Mouse (Mus musculus) testis, postnatal 10 days (tissue): Measurements from ENCODE around the gene Erc2.
"Not testable (repeated sequence)": the region's sequence is repeated elsewhere in the genome, so short reads cannot be mapped to it uniquely, and the experiment has no call there.

Experiments
- DNase-seq: peaks from one replicate; pipeline ENCODE4 v3.0.0; 2021; ENCODE audit warnings: low spot score

The Erc2 gene

DNA sequence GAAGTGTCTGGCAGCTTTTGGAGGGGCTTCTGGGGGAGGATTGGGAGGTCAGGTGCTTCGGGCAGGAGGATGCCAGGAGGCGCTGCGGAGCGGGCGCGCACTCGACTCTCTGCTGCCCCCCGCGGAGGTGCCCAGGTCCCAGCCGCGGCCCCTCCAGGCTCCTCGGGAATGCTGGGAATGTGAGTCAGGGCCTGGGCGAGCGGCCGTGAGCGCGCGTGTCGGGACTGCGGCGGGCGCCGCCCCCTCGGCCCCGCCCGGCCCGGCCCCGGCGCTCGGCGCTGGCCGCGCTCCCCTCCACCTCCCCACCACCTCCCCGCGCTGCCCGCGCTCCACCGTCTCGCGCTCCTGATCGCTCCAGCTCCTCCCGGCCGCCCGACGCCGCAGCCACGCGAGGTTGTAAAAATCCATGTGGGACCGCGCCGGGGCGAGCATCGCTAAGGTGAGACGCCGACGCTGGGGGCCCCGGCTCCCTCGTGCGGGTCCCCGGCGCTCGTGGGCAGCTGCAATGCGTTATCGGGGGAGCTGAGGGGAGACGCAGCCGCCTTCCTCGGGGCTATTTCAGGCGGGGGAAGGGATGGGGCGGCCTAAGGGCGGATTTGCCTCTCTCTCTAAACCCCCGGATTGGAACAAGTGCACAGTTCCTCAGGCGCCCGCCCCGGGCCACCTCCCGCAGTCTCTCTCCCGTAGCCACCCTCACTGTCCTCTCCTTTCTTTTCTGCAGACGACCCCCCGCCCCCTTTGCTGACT lies at the start of gene Erc2:
TSS of gene Erc2 (plus strand) at position 253 of the 747 bp plus-strand sequence.
- peak; percentile 75 for DNase-seq

DNA sequence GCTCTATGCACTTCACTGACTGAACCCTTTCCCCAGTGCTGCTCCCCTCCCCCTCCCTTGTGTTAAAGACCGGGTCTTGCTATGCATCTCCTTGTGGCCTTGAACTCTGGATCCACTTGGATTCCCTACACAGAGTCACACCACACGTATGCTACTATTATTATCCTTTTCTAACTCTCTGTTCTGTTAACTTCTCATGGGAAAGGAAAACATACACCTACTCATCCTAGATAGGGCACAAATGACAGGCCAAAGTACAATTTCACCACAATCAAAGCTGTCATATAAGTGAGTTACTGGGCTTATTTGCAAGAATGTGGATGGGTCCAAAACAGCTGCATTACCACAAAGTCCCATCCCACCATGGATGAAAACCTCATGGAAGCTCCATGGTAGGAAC lies 43.8 kb upstream of the Erc2 start:
- no peak for DNase-seq

DNA sequence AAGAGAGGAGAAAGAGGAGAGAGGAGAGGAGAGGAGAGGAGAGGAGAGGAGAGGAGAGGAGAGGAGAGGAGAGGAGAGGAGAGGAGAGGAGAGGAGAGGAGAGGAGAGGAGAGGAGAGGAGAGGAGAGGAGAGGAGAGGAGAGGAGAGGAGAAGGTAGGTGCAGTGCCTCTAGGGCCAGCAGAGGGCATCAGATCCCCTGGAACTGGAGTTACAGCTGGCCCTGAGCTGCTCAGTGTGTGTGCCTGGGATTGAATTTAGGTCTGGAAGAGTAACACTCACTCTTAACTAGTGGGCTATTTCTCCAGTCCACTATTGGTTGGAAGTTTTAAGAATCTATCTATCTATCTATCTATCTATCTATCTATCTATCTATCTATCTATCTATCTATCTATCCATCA lies 32.6 kb upstream of the Erc2 start:
- DNase-seq, result not testable (repeated sequence)

DNA sequence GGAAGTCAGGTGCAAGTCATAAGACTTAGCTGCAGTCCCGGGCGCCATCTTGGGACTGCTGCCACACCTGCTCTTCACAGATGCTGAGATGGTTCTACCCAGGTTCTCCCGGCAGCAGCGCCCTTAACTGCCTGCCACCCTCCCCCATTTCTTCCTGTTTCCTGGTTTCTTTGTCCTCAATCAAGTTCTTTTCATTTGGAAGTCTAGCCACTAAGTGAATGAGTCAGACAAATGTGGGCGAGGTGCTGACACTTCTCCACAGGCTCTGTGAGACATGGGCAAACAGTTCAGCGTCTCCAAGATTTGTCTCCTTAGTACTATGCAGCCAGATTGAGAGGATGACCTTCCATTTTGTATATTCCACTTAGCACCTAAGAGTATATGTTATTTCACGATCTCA lies 30.1 kb upstream of the Erc2 start:
- DNase-seq, result no peak

DNA sequence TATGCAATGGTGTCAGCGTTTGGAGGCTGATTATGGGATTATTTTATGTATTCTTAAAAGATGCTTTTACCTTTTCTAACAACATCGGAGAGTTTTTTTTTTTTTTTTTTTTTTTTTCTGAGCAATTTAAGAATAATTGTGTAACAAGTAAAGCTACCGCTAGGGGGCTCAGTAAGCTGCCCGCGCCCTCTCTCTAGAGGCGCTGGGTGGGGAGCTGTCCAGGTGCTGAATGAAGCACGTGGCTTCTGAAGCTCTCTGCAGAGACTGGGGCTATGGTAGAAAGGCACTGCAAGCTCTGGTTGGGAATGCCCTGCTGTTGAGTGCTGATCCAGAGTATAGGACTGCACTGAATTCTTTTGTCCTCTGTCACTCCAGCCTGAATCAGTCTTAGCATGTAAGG lies 26.0 kb upstream of the Erc2 start:
- DNase-seq, result peak; percentile 93

DNA sequence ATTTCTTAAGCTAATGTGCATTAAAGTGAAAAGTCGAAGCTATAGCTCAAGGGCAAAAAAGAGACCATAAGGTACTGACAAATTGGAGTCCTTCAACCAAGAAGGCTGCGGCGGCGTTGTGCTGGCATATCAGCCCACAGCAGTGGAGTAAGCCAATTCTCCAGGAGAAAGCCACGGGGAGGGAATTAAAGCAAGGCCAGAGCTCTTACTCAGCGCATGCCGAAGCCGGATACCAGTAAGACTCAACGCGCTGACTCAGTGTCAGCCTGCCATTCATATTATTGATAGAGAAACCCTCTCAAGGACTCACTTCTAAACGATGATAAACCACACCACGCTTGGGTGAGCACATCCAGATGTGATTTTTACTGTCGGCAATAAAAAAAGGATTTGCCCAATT lies 20.1 kb upstream of the Erc2 start:
- no peak for DNase-seq

DNA sequence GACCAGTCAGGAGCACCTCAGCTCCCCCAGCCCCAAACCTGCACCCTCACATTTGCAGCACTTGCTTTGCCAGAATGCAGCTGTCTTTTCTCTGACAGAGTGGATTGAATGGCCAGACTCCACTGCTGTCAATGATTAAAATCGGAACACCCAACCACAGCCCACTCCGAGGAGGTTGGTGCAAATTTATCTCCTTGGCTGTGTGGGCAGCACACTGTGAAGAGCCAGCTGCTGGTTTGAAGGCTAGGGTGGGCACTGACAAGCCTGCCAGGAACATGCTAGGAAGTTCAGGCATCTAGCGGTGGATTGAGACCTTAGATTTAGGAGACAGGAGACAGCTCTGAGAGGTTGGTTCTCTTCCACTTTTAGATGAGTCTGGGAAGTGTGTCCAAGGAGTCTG lies 14.8 kb upstream of the Erc2 start:
- no peak for DNase-seq

DNA sequence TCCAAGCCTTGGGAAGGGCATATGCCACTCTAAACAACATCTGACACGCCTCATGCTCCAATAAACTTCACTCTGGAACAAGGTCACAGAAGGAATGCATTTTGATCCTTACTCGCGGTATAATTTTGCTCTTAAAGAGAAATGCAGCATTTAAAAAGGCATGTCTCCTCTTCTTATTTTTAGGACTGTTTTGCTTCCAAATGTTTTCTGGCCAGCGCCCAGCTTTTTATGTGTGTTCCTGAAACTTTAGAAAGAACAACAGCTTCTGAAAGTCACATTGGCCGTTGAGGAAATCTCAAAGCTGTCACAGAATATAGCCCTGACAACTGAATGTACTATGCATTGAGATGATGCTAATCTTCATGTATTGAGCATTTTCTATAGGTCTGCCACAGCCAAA lies 8.5 kb upstream of the Erc2 start:
- no peak for DNase-seq

DNA sequence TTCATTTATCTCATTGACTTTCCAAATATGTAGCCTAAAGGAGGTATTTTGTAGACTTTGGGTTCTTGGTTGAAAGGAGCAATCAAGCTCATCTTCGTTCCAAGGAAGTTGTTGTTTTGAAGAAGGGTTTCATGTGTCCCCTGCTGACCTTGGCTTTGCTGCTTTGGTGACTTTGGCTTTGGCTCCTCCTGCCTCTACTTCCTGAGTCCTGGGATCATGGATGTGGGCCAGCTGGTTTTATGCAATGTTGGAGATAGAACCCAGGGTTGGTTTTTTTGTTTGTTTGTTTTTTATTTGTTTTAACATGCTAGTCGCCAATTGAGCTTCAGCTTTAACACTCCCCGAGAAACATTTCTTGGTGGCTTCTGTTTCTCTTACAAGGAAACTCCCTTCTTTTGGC lies 4.9 kb upstream of the Erc2 start:
- DNase-seq, result no peak

DNA sequence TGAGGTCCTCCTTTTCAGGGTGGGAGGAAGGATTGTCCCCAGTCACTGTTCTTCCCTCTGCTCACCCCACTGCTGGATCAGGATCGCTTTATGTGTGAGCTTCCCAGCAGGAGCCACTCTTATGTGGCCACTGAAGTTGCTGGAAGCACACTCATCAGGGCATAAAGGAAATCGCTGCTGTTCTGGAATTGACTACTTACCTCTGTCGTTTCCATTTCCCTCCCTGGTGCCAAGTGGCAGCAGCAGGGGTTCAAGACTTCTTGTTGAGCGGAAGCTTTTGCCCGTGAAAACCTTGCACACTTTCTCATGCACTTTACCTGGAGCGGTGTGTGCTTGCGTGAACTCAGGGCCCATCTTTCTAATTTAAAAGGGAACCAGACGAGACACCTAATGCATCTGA lies 652 bp upstream of the Erc2 start:
- DNase-seq, result no peak

DNA sequence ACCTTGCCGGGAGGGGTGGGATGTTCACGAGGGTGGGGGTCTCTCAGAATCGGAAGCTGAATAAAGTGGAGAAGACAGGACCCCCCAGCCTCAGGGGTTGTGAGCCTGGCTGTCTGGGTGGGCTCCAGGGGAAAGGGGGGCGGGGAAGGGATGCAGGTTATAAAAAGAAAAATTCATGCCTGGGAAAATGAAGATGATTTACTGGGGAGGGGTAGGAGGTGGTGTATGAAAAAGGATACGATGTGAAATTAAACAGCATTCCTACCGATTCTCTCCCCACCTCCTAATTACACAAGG lies 643 bp downstream of the Erc2 start:
- no peak for DNase-seq

DNA sequence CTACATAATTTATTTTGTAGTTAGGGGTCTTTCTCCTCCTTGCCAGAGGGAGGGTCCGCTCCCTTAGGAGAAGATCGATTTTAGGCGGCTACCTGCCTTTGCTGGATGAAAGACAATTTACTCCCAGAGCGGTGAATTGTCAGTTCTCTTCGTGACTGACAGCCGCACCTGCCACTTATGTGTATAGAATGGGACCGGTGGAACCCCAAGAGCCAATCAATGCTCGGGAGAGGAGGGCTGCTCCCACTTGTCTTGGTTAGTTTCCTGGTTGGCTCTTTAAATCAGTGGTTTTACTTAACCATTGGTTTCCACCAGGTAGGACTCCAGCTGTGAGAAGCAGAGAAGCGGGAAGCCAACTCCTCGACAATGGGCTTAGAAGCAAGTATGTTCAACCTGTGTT lies 1.1 kb downstream of the Erc2 start:
- no peak for DNase-seq

DNA sequence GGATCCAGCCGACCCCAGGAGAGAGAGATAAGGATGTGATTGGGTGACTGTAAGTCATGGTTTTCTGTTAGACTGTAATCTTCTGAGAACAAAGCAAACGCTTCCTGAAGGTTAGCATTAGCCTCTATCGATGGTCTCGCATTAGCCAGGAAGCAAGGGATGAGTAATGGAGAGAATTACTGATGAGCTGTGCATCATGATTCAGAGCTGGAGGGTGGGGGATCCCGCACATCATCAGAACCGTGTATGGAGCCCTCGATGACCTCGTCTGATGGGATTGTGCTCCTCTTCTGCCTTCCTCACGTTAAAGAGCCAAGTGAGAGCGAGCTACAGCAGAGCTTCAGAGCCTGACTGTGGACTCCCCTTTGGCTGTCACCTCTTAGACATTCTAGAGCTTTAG lies 6.5 kb downstream of the Erc2 start:
- DNase-seq, result no peak

DNA sequence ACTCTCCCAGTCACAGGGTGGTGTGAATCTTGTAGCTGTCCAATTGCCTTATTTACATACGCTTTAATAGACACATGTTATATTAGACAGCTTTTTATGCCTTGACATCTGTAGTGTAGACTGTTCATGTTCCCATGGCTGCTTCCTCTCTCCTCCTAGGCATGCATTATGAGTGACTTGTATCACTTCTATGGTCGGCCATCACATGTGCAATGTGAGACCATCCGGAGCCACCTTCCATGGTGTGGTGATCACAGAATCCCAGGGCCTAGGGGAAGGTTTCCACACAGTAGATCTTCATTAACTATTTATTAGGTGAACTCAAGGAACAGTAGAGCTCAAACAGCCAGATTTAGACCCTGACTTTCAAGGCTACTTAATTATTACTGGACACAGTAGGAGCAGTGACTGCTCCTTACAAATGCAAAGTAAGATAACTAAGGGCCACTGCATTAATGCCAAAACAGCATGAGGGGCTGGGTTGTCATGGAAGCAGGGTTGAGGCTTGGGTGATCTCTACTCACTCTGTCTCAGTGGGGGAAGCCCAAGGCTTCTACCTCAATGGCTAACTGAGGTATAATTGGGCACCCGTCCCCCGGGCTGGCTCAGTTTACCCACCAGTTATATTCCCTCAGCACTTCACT lies 7.3 kb downstream of the Erc2 start:
- no peak for DNase-seq

DNA sequence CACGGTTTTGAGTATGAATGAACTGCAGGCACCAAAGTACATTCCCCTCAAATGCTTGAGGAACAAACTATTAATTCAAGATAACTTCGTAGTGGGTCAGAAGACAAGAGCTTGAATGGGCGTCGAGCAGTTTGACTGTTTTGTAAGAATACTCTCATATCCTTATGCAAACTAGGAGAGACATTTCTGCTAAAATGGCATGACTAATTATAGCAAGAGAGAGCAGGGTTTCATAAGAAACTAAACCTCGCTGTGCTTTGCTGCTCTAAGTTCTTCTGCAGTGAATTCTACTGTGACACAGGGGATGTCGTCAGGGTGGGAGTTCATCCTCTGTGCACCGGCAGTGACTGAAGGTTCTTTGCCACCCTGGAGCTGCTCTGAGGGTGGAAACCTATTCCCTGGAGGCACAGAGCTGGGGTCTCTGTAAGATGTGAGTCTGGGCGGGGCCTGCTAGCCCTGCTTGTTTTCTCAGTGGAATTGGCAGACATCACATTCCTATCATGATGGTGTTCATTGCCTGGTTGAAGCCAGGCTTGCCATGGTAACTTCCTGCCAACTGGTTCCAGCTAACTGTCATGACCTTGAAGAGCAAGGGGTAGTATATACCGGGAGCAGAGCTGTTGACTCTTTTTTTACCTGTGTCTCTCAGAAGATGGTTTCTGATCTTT lies 8.9 kb downstream of the Erc2 start:
- no peak for DNase-seq

DNA sequence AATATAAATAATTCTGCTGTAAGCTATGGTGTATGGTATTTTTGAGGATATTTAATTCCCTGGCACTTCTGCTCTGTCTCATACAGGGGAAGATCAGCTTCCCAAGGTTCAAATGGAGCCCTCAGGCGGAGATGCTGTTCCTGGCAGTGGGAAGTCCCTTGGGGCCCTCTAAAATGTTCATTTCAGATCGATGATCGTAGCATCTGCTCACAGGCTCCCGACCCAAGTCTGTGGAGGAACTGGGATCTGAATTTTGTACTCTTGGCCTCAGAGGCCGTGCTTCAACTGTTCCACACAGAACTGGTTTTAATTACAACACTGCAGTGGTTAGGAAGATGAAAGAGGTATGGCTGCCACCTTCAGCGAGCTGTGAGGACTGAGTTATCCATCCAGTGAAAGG lies 12.5 kb downstream of the Erc2 start:
- DNase-seq, result no peak

DNA sequence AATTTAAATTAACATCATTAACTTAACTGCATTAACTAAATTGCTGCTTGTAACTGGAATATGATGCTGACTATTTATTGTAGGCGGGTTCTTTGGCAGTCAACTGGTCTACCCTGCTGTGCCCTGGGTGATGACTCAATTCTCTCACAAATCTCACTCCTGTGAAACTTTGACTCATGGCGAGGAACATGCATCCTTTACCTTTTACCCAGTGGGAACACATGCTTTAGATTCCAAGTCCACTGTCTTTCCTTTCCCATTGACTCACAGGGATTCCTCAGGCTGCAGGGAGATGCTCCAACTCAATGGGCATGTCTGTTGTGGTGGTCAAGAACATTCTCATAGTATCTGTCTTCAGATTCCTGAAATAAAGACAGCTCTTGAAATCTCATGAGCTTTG lies 14.3 kb downstream of the Erc2 start:
- no peak for DNase-seq

DNA sequence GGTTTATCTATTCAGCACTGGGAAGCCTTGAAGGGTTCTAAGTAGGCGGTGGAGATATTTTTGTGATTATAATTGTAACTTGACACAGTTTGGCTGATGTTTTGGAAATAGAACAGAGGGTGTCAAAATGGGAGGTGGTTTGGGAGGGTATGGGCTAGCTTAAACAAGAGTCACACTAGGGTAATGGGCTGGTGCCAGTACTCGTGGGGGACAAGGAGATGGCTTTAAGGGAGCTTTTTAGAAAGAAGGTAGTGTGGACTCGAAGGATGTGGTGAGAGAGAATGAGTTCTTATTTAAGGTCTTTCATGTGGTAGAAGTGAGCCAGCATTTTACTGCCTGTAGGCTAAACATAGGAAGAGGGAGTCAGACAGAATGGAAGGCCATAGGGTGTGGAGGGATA lies 19.2 kb downstream of the Erc2 start:
- no peak for DNase-seq

DNA sequence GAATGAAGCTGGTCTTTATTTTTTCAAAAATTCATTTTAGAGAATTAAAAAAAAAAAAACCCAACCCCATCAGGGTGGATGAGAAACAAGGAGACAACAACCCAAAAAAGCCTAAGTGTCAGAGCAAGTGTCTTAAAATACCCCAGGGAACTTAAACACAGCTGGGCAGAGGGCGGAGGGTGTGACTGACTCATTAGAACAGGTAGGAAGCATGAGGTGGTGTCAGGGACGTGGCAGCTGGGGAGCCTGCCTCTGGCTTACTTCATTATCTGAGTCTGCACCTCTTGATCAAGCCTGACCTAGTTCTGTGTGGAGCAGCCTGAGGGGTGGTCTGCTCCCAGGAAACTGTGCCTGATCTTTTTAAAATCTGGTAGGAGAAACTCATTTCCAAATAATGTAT lies 20.8 kb downstream of the Erc2 start:
- DNase-seq, result no peak

DNA sequence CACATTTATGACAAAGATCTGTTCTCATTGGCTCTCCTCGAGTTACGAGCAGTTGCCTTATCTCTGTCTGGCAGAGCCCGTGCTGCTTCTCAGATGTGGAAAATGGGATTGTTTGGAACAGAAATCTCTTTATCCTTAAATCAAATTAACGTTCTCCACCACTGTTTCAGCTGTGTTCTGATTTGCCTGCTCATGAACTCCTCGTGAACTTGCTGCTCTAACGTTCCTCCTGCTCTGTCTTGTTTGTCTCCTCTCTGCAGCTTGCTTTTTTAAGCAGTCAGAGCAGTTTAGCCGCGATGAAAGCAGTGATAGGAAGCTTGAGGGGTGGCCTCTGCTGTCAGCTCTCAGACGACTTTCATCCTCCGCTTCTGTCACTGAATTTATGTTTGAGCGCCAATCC lies 32.4 kb downstream of the Erc2 start:
- DNase-seq, result no peak

DNA sequence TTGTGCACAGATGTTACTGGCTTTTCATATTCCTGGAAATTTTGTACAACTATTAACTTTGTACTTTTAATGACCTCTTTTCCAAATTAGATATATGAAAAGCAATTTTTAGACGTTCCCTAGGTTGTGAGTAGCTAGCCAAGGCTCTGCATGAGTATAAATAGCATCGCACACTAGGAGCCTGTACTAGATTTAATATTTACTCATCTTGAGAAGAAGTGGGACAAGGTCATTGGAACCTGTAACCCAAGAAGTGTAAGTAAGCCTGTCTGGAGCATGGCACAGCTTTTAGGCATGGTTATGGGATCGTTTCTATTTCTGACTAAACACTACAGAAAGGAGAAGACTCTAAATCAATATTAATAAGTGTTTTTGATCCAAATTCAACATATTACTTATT lies 36.4 kb downstream of the Erc2 start:
- DNase-seq, result no peak

DNA sequence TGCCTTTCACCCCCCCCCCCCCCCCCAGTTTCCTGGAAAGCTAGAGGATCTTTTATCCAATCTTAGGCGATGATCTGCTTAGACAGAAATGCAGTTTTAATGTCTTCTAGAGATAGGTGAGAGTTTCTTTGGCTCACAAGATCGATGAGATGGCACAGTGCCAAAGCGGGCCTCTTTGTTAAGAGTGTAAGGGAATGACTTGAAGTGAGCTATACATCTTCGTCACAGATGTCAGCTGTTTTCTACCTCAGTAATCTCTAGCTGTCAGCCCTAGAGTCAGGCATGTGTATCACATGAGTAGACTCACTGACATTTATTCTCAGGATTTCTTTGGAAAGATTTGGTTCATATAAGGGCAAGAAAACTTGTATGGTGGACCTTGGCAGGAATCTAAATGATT lies 39.2 kb downstream of the Erc2 start:
- peak; percentile 43 for DNase-seq

DNA sequence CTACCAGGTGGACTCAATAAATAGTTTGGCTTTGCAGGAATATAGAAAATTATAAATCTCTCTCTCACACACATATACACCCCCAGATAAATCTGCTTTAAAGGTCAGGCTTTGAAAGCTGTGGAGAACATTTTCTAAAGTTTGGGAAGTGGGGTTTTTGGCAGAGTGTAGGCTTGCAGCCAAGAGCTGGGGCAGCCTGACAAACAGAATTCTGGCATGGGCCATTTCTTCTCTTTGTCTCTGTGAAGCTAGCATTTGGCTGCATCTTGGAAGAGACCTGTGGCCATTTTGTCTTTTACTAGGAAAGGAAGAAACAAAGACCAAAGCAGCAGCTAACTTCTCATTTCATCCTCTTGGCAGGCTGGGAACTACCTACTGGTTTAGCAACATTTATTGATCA lies 40.0 kb downstream of the Erc2 start:
- DNase-seq, result no peak
